Mouse (Mus musculus) thymus, adult 2 months (tissue): ENCODE measurements around the gene Pemt. TPM values are rescaled to one million over a fixed set of nuclear protein-coding genes. Genes with fewer than 3 reads are reported as not detected.

Experiments
- DNase-seq: peaks from one replicate; pipeline ENCODE4 v3.0.0; 2021
- H3K27ac ChIP-seq: fragments of 200-500 bp; 2 replicates; pipeline ENCODE4 v1.5.1; 2012; ENCODE audit warnings: low read length, control low read depth; ENCODE audit not compliant: control insufficient read depth, insufficient read depth
- H3K27me3 ChIP-seq: fragments of 200-500 bp; 2 replicates; pipeline ENCODE4 v1.6.1; 2012; ENCODE audit warnings: mild to moderate bottlenecking, low read length, moderate library complexity, mixed read lengths; ENCODE audit not compliant: control insufficient read depth, insufficient read depth
- H3K36me3 ChIP-seq: fragments of 200-500 bp; 2 replicates; pipeline ENCODE4 v1.6.1; 2012; ENCODE audit warnings: mild to moderate bottlenecking, low read length, moderate library complexity; ENCODE audit not compliant: control insufficient read depth, insufficient read depth
- H3K4me1 ChIP-seq: fragments of 200-500 bp; replicated peaks from 2 replicates; pipeline ENCODE4 v1.6.1; 2012; ENCODE audit warnings: low read length; ENCODE audit not compliant: control insufficient read depth, insufficient read depth
- H3K4me3 ChIP-seq: fragments of 200-500 bp; 2 replicates; pipeline ENCODE4 v1.5.1; 2012; ENCODE audit warnings: mild to moderate bottlenecking, low read length, control low read depth, moderate library complexity; ENCODE audit not compliant: control insufficient read depth, insufficient read depth
- CTCF ChIP-seq: fragments of 200-500 bp; IDR thresholded peaks from 2 replicates; pipeline ENCODE4 v1.5.1; 2012; ENCODE audit warnings: mild to moderate bottlenecking, control low read depth, low read length, moderate library complexity, borderline replicate concordance; ENCODE audit not compliant: control insufficient read depth, poor library complexity, insufficient read depth; ENCODE audit errors: extremely low read depth
- POLR2A ChIP-seq: fragments of 200-500 bp; IDR thresholded peaks from 2 replicates; pipeline ENCODE4 v1.6.1; 2012; ENCODE audit warnings: mild to moderate bottlenecking, low read length, control low read depth, moderate library complexity; ENCODE audit not compliant: control insufficient read depth, poor library complexity, insufficient read depth; ENCODE audit errors: extremely low read depth
- WGBS: fragments of 180-500 bp; shearing (Covaris S2); methylation state at CpG from one replicate; pipeline ENCODE4 v1.1.7; 2018; 5-methylcytosine and 5-hydroxymethylcytosine counted together
- polyA plus RNA-seq: library from polyadenylated mRNA; depleted of rRNA; stranded (reverse); fragments of >200 nt; gene quantifications from 2 replicates; pipeline ENCODE4 v1.2.3, GENCODE M21; 2012

Pemt gene
- polyA plus RNA-seq, 1 experiment = 10.6 TPM

DNA sequence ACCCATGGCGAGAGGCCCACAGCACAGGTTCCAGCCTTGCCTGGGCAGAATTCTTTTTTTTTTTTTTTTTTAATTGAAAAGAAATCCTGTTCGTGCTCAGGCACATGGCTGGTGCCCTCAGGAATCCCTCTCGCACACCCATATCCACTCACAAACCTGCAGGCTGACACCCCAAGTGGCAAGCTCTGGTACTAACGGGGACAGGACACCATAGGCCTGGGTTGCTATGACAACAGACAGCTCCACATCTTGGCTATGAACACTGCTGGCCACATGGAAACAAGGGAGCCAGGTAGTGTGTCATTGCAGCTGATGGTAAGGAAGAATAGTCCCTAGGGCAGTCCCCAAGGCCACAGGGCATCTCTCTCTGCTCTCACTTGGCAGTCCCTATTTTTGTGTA, 42.7 kb upstream of the Pemt start:
- H3K27ac ChIP-seq = no peak overlapping the region
- 52% methylated on average over 4 of the region's 4 CpGs for WGBS
- H3K27me3 ChIP-seq = no peaks in the 10 kb centered on the region
- no peaks in the 10 kb centered on the region for H3K36me3 ChIP-seq
- no peak for DNase-seq
- H3K4me1 ChIP-seq = peaks cover 27% of the 10 kb centered on the region
- TF ChIP-seq CTCF (no peak), POLR2A (no peak)
- H3K4me3 ChIP-seq = no peak overlapping the region

- Histone ChIP-seq H3K27ac (no peak overlapping the region), H3K36me3 (no peaks in the 10 kb centered on the region), H3K27me3 (no peaks in the 10 kb centered on the region), H3K4me1 (peaks cover 13% of the 10 kb centered on the region), H3K4me3 (no peak overlapping the region)
- no peak for TF ChIP-seq POLR2A
- TF ChIP-seq CTCF = no peak
- DNase-seq = no peak
- 86% methylated on average over 1 of the region's 1 CpGs for WGBS
These were observed 40.4 kb upstream of the Pemt start for GRCm38 (mm10) chr11:60086676-60087075.

- peak; percentile 85 for DNase-seq
- TF ChIP-seq POLR2A = no peak
- no peak for TF ChIP-seq CTCF
- H3K36me3 ChIP-seq = no peaks in the 10 kb centered on the region
- WGBS = 36% methylated on average over 2 of the region's 2 CpGs
- no peak overlapping the region for H3K27ac ChIP-seq
- no peaks in the 10 kb centered on the region for H3K27me3 ChIP-seq
- H3K4me3 ChIP-seq = no peak overlapping the region
- H3K4me1 ChIP-seq = no peaks in the 10 kb centered on the region
These were observed 38.3 kb upstream of the Pemt start for GRCm38 (mm10) chr11:60084589-60084988.

DNA sequence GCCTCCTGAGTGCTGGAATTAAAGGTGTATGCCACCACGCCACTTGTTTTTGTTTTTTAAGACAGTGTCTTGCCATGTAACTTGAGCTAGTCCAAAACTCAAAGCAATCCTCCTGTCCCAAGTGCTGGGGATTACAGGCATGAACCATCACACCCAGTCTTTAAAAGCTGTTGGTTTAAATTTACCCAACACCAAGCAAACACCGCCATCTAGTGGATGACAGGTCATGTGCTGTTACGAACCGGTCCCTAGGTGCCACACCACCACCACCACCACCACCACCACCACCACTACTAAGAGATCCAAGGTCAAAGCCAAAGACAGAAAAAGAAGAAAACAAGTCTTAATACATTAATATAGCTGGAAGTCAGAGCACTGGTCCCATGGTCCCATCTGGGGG, 30.5 kb upstream of the Pemt start:
- TF ChIP-seq POLR2A = no peak
- no peak for TF ChIP-seq CTCF
- Histone ChIP-seq H3K4me1 (no peaks in the 10 kb centered on the region), H3K27ac (no peak overlapping the region), H3K36me3 (no peaks in the 10 kb centered on the region), H3K27me3 (no peaks in the 10 kb centered on the region), H3K4me3 (no peak overlapping the region)
- peak; percentile 77 for DNase-seq
- WGBS = 23% methylated on average over 4 of the region's 4 CpGs

DNA sequence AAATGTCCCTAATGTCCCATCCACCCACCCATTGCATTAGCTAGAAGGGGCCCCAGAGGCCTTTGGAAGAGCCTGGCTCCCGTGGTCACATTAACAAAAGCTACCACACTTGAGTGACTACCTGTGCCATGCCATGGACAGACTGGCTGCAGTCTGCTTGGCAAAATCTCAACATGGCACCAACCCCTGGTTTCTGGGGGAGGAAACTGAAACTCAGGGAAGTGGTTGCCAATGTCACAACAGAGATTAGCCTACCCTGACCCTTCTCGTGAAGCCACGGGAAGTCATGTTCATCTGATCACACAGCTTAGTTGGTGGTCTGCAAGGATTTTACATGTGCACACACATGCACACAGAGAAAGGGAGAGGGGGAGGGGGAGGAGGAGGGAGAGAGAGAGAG, 29.9 kb upstream of the Pemt start:
- DNase-seq = no peak
- no peak overlapping the region for H3K27ac ChIP-seq
- no peaks in the 10 kb centered on the region for H3K36me3 ChIP-seq
- peaks cover 2% of the 10 kb centered on the region for H3K4me1 ChIP-seq
- WGBS = 44% methylated on average over 3 of the region's 3 CpGs
- TF ChIP-seq CTCF (no peak), POLR2A (no peak)
- no peaks in the 10 kb centered on the region for H3K27me3 ChIP-seq
- H3K4me3 ChIP-seq = no peak overlapping the region

DNA sequence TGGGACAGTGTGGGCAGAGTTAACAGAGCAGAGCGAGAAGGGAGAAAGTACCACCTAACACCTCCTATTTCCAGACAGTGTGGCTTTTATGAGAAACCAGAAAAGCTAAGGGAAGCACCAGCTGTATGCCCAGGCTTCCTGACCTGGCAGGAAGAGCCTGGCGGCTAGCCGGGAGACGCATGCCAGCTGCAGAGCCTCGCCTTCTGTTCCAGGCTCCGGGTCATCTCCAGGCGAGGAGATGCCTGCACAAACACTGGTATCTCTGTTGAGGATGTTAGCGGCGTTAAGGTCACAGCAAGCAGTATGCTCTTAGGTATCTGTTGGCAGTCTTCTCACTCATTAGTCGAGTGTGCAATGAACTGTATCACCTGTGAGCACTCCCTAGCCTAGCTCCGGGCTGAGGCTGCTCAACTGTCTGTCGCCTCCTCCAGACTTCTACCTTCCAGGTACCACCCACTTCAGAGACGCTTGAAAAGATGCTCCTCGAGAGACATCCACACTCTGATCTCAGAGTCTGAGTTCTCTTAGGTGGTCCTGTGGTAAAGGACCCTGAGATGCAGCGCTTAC, 27.7 kb upstream of the Pemt start:
- 52% methylated on average over 15 of the region's 15 CpGs for WGBS

DNA sequence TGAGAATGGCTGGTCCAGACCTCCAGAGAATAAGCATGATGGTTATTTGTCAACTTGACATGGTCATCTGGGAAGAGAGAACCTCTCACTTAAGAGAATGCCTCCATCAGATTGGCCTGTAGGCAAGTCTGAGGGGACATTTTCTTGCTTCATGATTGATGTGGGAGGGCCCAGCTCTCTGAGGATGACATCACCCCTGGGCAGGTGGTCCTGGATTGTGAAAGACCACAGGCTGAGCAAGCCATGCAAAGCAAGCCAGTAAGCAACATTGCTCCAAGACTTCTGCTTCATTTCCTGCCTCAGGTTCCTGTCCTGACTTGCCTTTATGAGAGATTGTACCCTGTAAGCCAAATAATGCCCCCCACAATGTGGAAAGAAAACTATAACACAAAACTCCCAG, 26.8 kb upstream of the Pemt start:
- no peaks in the 10 kb centered on the region for H3K27me3 ChIP-seq
- TF ChIP-seq POLR2A (no peak), CTCF (no peak)
- DNase-seq = no peak
- H3K4me3 ChIP-seq = no peak overlapping the region
- no peaks in the 10 kb centered on the region for H3K36me3 ChIP-seq
- H3K27ac ChIP-seq = no peak overlapping the region
- H3K4me1 ChIP-seq = peaks cover 7% of the 10 kb centered on the region

More for the DNA sequence above, 27.7 kb upstream of the Pemt start:
- Histone ChIP-seq H3K4me1 (peaks cover 7% of the 10 kb centered on the region), H3K4me3 (no peak overlapping the region), H3K27me3 (no peaks in the 10 kb centered on the region), H3K36me3 (no peaks in the 10 kb centered on the region), H3K27ac (no peak overlapping the region)
- DNase-seq = no peak
- TF ChIP-seq POLR2A (no peak), CTCF (no peak)
